Mouse (Mus musculus) thymus, postnatal 14 days (tissue): ENCODE data around the gene B4galnt3.
"Not testable (repeated sequence)": the region's sequence is repeated elsewhere in the genome, so short reads cannot be mapped to it uniquely, and the experiment has no call there.

ENCODE experiments used
- DNase-seq: peaks from one replicate; pipeline ENCODE4 v3.0.0; 2021

Gene B4galnt3

GRCm38 (mm10) chr6:120294056-120294784 is at the start of gene B4galnt3, which contains the start of gene D330020A13Rik:
Gene B4galnt3, minus strand, starts transcription at chr6:120294559.
Gene D330020A13Rik, plus strand, starts transcription at chr6:120294364.
- peak; percentile 63 for DNase-seq

GRCm38 (mm10) chr6:120343992-120344391 is 49.6 kb upstream of the B4galnt3 start:
- no peak for DNase-seq

- DNase-seq, result no peak
Observed at GRCm38 (mm10) chr6:120332351-120332750, 38.0 kb upstream of the B4galnt3 start.

- peak; percentile 67 for DNase-seq
Observed at GRCm38 (mm10) chr6:120324295-120324927, 30.1 kb upstream of the B4galnt3 start.

- DNase-seq, result no peak
Observed at GRCm38 (mm10) chr6:120320369-120320768, 26.0 kb upstream of the B4galnt3 start.

GRCm38 (mm10) chr6:120319129-120319528 is 24.8 kb upstream of the B4galnt3 start:
- DNase-seq, result no peak

GRCm38 (mm10) chr6:120318303-120318940 is 24.1 kb upstream of the B4galnt3 start:
- DNase-seq, result no peak

GRCm38 (mm10) chr6:120312443-120312842 is 18.1 kb upstream of the B4galnt3 start:
- DNase-seq, result no peak

- DNase-seq, result no peak
Observed at GRCm38 (mm10) chr6:120309787-120310186, 15.4 kb upstream of the B4galnt3 start.

- DNase-seq, result no peak
Observed at GRCm38 (mm10) chr6:120309338-120309737, 15.0 kb upstream of the B4galnt3 start.

GRCm38 (mm10) chr6:120306859-120307594 is 12.7 kb upstream of the B4galnt3 start:
- DNase-seq, result no peak

- no peak for DNase-seq
Observed at GRCm38 (mm10) chr6:120302755-120303316, 8.5 kb upstream of the B4galnt3 start.

GRCm38 (mm10) chr6:120301137-120301536 is 6.8 kb upstream of the B4galnt3 start:
- peak; percentile 37 for DNase-seq

- not testable (repeated sequence) for DNase-seq
Observed at GRCm38 (mm10) chr6:120296589-120296988, 2.2 kb upstream of the B4galnt3 start.

- peak; percentile 50 for DNase-seq
Observed at GRCm38 (mm10) chr6:120294785-120295133, 400 bp upstream of the B4galnt3 start.

- DNase-seq, result no peak
Observed at GRCm38 (mm10) chr6:120291396-120292009, 2.9 kb downstream of the B4galnt3 start.

GRCm38 (mm10) chr6:120289430-120289829 is 4.9 kb downstream of the B4galnt3 start:
- no peak for DNase-seq

GRCm38 (mm10) chr6:120288541-120288940 is 5.8 kb downstream of the B4galnt3 start:
- DNase-seq, result no peak

GRCm38 (mm10) chr6:120287279-120287678 is 7.1 kb downstream of the B4galnt3 start:
- DNase-seq, result no peak

- no peak for DNase-seq
Observed at GRCm38 (mm10) chr6:120276874-120277449, 17.4 kb downstream of the B4galnt3 start.

GRCm38 (mm10) chr6:120275301-120275700 is 19.1 kb downstream of the B4galnt3 start:
- DNase-seq, result no peak

GRCm38 (mm10) chr6:120274887-120275286 is 19.5 kb downstream of the B4galnt3 start:
- DNase-seq, result no peak
